Mouse (Mus musculus) lung, postnatal 0 days (tissue): Measurements from ENCODE around the gene Gdpd3.

Experiments used
- CTCF ChIP-seq: IDR thresholded peaks from 2 replicates; pipeline ENCODE4 v1.5.1; 2016; ENCODE audit warnings: antibody characterized with exemption, mild to moderate bottlenecking
- EP300 ChIP-seq: IDR thresholded peaks from 2 replicates; pipeline ENCODE4 v1.6.1; 2016; ENCODE audit warnings: antibody characterized with exemption, mild to moderate bottlenecking, control low read depth

- TF ChIP-seq EP300, result no peak
- TF ChIP-seq CTCF, result no peak
Observed at GRCm38 (mm10) chr7:126746066-126746465, 20.1 kb upstream of the Gdpd3 start.
